8 mouse cellular contexts compared by ENCODE assay signal in genomic region chr5:130254164-130255016, GRCm38 (mm10). TPM values are rescaled to one million over a fixed set of nuclear protein-coding genes. Genes with fewer than 3 reads are reported as not detected.
DNase-seq lines count a peak whose midpoint lies in the region; ATAC-seq and TF ChIP-seq lines count a peak whose summit lies in the region.

No protein-coding gene starts in this region.

- peak overlapping the region; percentile 78 for H3K4me3 ChIP-seq in cortical plate, adult 2 months (ENCODE audit: insufficient read depth, low read length)
- H3K4me3 ChIP-seq in heart, embryonic 15.5 days, result peak overlapping the region; percentile 87
- H3K4me3 ChIP-seq in limb, embryonic 12.5 days (replicated peaks), result peak overlapping the region; percentile 71
- H3K4me3 ChIP-seq in midbrain, embryonic 13.5 days (replicated peaks), result peak overlapping the region; percentile 73

- WGBS in heart, embryonic 15.5 days, result 8% methylated on average over 19 of the region's 19 CpGs
- WGBS in limb, embryonic 12.5 days, result 14% methylated on average over 19 of the region's 19 CpGs
- 20% methylated on average over 19 of the region's 19 CpGs for WGBS in midbrain, embryonic 13.5 days

- peak overlapping the region; percentile 80 for H3K9ac ChIP-seq in heart, embryonic 15.5 days
- peak overlapping the region; percentile 79 for H3K9ac ChIP-seq in limb, embryonic 12.5 days (replicated peaks)
- peak overlapping the region; percentile 83 for H3K9ac ChIP-seq in midbrain, embryonic 13.5 days (replicated peaks)

- peaks cover 42% of the 10 kb centered on the region for H3K36me3 ChIP-seq in heart, embryonic 15.5 days
- peaks cover 46% of the 10 kb centered on the region for H3K36me3 ChIP-seq in limb, embryonic 12.5 days
- H3K36me3 ChIP-seq in midbrain, embryonic 13.5 days, result peaks cover 42% of the 10 kb centered on the region

- H3K4me2 ChIP-seq in heart, embryonic 15.5 days, result peak overlapping the region; percentile 71
- H3K4me2 ChIP-seq in limb, embryonic 12.5 days, result peak overlapping the region; percentile 66
- peak overlapping the region; percentile 81 for H3K4me2 ChIP-seq in midbrain, embryonic 13.5 days (replicated peaks)

- TF ChIP-seq POLR2A in cortical plate, adult 2 months (IDR thresholded peaks at IDR 0.05; ENCODE audit: extremely low read depth, insufficient read depth, low read length), result no peak

- H3K27ac ChIP-seq in cortical plate, adult 2 months (ENCODE audit: insufficient read depth, low read length), result 0 out of 2 replicates have a peak overlapping the region, but pooled peaks have one; percentile 20
- peak overlapping the region; percentile 94 for H3K27ac ChIP-seq in heart, embryonic 15.5 days
- peak overlapping the region; percentile 76 for H3K27ac ChIP-seq in limb, embryonic 12.5 days
- peak overlapping the region; percentile 80 for H3K27ac ChIP-seq in midbrain, embryonic 13.5 days

- ATAC-seq in CD4-positive, CD25-positive, alpha-beta regulatory T cell, adult 4 months, result no peak
- ATAC-seq in heart, embryonic 15.5 days (replicated peaks; ENCODE audit: insufficient number of reproducible peaks, insufficient read depth, low FRiP score, low read depth), result no peak
- ATAC-seq in limb, embryonic 12.5 days (ENCODE audit: insufficient number of reproducible peaks, insufficient read depth, low FRiP score, low TSS enrichment, low read depth), result no peak
- no peak for ATAC-seq in midbrain, embryonic 13.5 days

- H3K27me3 ChIP-seq in heart, embryonic 15.5 days, result no peaks in the 10 kb centered on the region
- no peaks in the 10 kb centered on the region for H3K27me3 ChIP-seq in limb, embryonic 12.5 days
- H3K27me3 ChIP-seq in midbrain, embryonic 13.5 days, result no peaks in the 10 kb centered on the region

- TF ChIP-seq CTCF in cortical plate, adult 2 months (IDR thresholded peaks at IDR 0.05; ENCODE audit: extremely low read depth, insufficient read depth, low read length), result peak; percentile 40; the same call in 1 of the 2 replicates

- H3K9me3 ChIP-seq in heart, embryonic 15.5 days (replicated peaks), result no peaks in the 10 kb centered on the region
- no peaks in the 10 kb centered on the region for H3K9me3 ChIP-seq in limb, embryonic 12.5 days
- H3K9me3 ChIP-seq in midbrain, embryonic 13.5 days, result no peaks in the 10 kb centered on the region

- H3K4me1 ChIP-seq in cortical plate, adult 2 months (ENCODE audit: control insufficient read depth, insufficient read depth, low read length), result peaks cover 1% of the 10 kb centered on the region; the same call in 1 of the 2 replicates
- H3K4me1 ChIP-seq in heart, embryonic 15.5 days (replicated peaks), result peaks cover 10% of the 10 kb centered on the region
- H3K4me1 ChIP-seq in limb, embryonic 12.5 days (replicated peaks), result peaks cover 13% of the 10 kb centered on the region
- peaks cover 32% of the 10 kb centered on the region for H3K4me1 ChIP-seq in midbrain, embryonic 13.5 days (replicated peaks)

- DNase-seq in CD4-positive, CD25-positive, alpha-beta regulatory T cell, adult 2 months (ENCODE audit: low read depth, low spot score), result peak; percentile 50
- DNase-seq in 3134 (ENCODE audit: extremely low read depth, insufficient read length, low spot score), result peak; percentile 57
- DNase-seq in ovary, postnatal 14 days (ENCODE audit: low spot score), result no peak

RNA-seq across cellular contexts. Expression of gene Sbds, which starts 0.9 kb away (rescaled TPM):
- polyA plus RNA-seq in CD4-positive, CD25-positive, alpha-beta regulatory T cell, adult 4 months (2017; shearing (Covaris generic)), result 100 to 1,000 TPM; 124 to 164 TPM
- 94.9 and 101 TPM in 2 replicates for polyA plus RNA-seq in cortical plate, adult 2 months (2012; rRNA removed)
- polyA plus RNA-seq in heart, embryonic 15.5 days (2015; fragmentation: Nextera tagmentation; extraction: Ambion mirVana), result 57.7 and 59.5 TPM in 2 replicates
- polyA plus RNA-seq in limb, embryonic 12.5 days (2016; fragmentation: Nextera tagmentation; extraction: Ambion mirVana), result 63.4 and 64.8 TPM in 2 replicates
- 61.2 and 63.6 TPM in 2 replicates for polyA plus RNA-seq in midbrain, embryonic 13.5 days (2015; fragmentation: Nextera tagmentation; extraction: Ambion mirVana)

RNA-seq across cellular contexts. Expression of gene Tyw1, which starts 1.0 kb away (rescaled TPM):
- 10 to 100 TPM; 22.1 to 44.6 TPM for polyA plus RNA-seq in CD4-positive, CD25-positive, alpha-beta regulatory T cell, adult 4 months (2017; shearing (Covaris generic))
- polyA plus RNA-seq in cortical plate, adult 2 months (2012; rRNA removed), result 14.5 and 14.6 TPM in 2 replicates
- 13.7 and 16.8 TPM in 2 replicates for polyA plus RNA-seq in heart, embryonic 15.5 days (2015; fragmentation: Nextera tagmentation; extraction: Ambion mirVana)
- 28.4 and 31.5 TPM in 2 replicates for polyA plus RNA-seq in limb, embryonic 12.5 days (2016; fragmentation: Nextera tagmentation; extraction: Ambion mirVana)
- polyA plus RNA-seq in midbrain, embryonic 13.5 days (2015; fragmentation: Nextera tagmentation; extraction: Ambion mirVana), result 24.8 and 25.4 TPM in 2 replicates

RNA-seq across cellular contexts. Expression of gene Tmem248, which starts 37.5 kb away (rescaled TPM):
- polyA plus RNA-seq in CD4-positive, CD25-positive, alpha-beta regulatory T cell, adult 4 months (2017; shearing (Covaris generic)), result 10 to 100 TPM; 10.7 to 15.0 TPM
- polyA plus RNA-seq in cortical plate, adult 2 months (2012; rRNA removed), result 31.4 and 32.0 TPM in 2 replicates
- 23.0 and 24.2 TPM in 2 replicates for polyA plus RNA-seq in heart, embryonic 15.5 days (2015; fragmentation: Nextera tagmentation; extraction: Ambion mirVana)
- polyA plus RNA-seq in limb, embryonic 12.5 days (2016; fragmentation: Nextera tagmentation; extraction: Ambion mirVana), result 36.4 and 37.2 TPM in 2 replicates
- polyA plus RNA-seq in midbrain, embryonic 13.5 days (2015; fragmentation: Nextera tagmentation; extraction: Ambion mirVana), result 22.7 and 24.0 TPM in 2 replicates

Comparison
In these comparisons a context has a peak if more than half of its experiments do, and no peak if none do; other contexts are left out.
1. H3K27ac ChIP-seq: peak in every context shown above with its lines; median percentile 94 in heart, embryonic 15.5 days; 80 in midbrain, embryonic 13.5 days; 76 in limb, embryonic 12.5 days; 20 in cortical plate, adult 2 months.